ENCODE assay signal across 18 mouse cellular contexts in the genomic region with DNA sequence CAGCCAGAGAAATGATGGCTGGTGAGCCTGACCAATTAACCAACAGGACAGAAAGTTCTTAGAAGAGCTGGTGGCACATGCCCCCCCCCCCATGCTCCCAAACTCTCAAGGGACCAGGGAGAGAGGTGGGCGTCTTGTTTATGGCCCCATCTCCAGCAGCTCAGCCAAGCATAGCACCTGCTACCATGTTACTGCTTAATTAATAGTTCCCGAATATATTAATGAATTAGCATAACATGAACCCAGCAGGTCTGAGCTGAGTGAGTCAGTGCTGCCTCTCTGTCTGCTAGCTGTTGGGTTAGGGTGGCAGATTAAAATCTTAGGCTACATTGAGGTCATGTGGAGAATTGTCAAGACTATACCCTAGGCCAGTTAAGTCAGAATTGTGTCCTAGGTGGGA.
DNase-seq lines count a peak whose midpoint lies in the region; ATAC-seq and TF ChIP-seq lines count a peak whose summit lies in the region.
"Had no signal": no experiment of that assay in that cellular context is flagged by ENCODE, and none has a peak within 500 bp of the region (broad histone marks: within the 10 kb centered on the region; RNA-seq: fewer than 3 reads in every experiment).

No protein-coding gene starts in this region.

- no peak overlapping the region for H3K4me3 ChIP-seq in hindbrain, embryonic 11.5 days (ENCODE audit: low read depth, low read length)
- H3K4me3 ChIP-seq in hindbrain, postnatal 0 days (ENCODE audit: low read length) = no peak overlapping the region
- no peak overlapping the region for H3K4me3 ChIP-seq in midbrain, embryonic 12.5 days
- H3K4me3 ChIP-seq in midbrain, embryonic 10.5 days = no peak overlapping the region
- no peak overlapping the region for H3K4me3 ChIP-seq in neural tube, embryonic 12.5 days
- H3K4me3 ChIP-seq in neural tube, embryonic 13.5 days = no peak overlapping the region
- H3K4me3 ChIP-seq: embryonic facial prominence, embryonic 10.5 days; heart, adult 2 months; heart, embryonic 15.5 days; hindbrain, embryonic 13.5 days had no signal

- H3K4me2 ChIP-seq in hindbrain, embryonic 11.5 days (replicated peaks; ENCODE audit: low read depth, low read length) = no peak overlapping the region
- H3K4me2 ChIP-seq in hindbrain, postnatal 0 days (ENCODE audit: low read depth, low read length) = no peak overlapping the region
- no peak overlapping the region for H3K4me2 ChIP-seq in midbrain, embryonic 12.5 days (replicated peaks)
- no peak overlapping the region for H3K4me2 ChIP-seq in neural tube, embryonic 12.5 days (replicated peaks)
- H3K4me2 ChIP-seq in neural tube, embryonic 13.5 days = no peak overlapping the region
- H3K4me2 ChIP-seq: heart, embryonic 11.5 days; heart, embryonic 15.5 days; hindbrain, embryonic 13.5 days had no signal

- H3K9me3 ChIP-seq in hindbrain, embryonic 11.5 days (ENCODE audit: control insufficient read depth, low read length) = no peaks in the 10 kb centered on the region
- H3K9me3 ChIP-seq in hindbrain, postnatal 0 days (ENCODE audit: low read length) = no peaks in the 10 kb centered on the region; the same call in 1 of the 2 replicates
- peaks cover 4% of the 10 kb centered on the region; the same call in 1 of the 2 replicates for H3K9me3 ChIP-seq in midbrain, embryonic 12.5 days
- H3K9me3 ChIP-seq in midbrain, embryonic 10.5 days (replicated peaks) = peaks cover 11% of the 10 kb centered on the region; the same call in 1 of the 2 replicates
- peaks cover 7% of the 10 kb centered on the region; the same call in 1 of the 2 replicates for H3K9me3 ChIP-seq in neural tube, embryonic 12.5 days
- H3K9me3 ChIP-seq in neural tube, embryonic 13.5 days = peaks cover 4% of the 10 kb centered on the region; the same call in 1 of the 2 replicates
- H3K9me3 ChIP-seq: heart, embryonic 15.5 days had no signal

- ATAC-seq in hindbrain, embryonic 11.5 days (ENCODE audit: low FRiP score) = peak; percentile 69; the same call in 1 of the 2 replicates
- ATAC-seq in hindbrain, postnatal 0 days = no peak
- ATAC-seq in midbrain, embryonic 12.5 days (ENCODE audit: low FRiP score, low read depth) = 0 out of 2 replicates have a peak, but pooled peaks have one; percentile 65
- ATAC-seq in neural tube, embryonic 12.5 days (ENCODE audit: low FRiP score, low read depth) = peak; percentile 63; the same call in 1 of the 2 replicates
- ATAC-seq in neural tube, embryonic 13.5 days (ENCODE audit: low read depth) = peak; percentile 41; the same call in 1 of the 2 replicates

- H3K4me1 ChIP-seq in hindbrain, embryonic 11.5 days (replicated peaks; ENCODE audit: control insufficient read depth, insufficient read depth, low read length) = no peaks in the 10 kb centered on the region
- H3K4me1 ChIP-seq in hindbrain, postnatal 0 days (ENCODE audit: insufficient read depth, low read length) = no peaks in the 10 kb centered on the region
- H3K4me1 ChIP-seq in midbrain, embryonic 12.5 days = peaks cover 11% of the 10 kb centered on the region
- H3K4me1 ChIP-seq in midbrain, embryonic 10.5 days = peaks cover 4% of the 10 kb centered on the region
- peaks cover 10% of the 10 kb centered on the region for H3K4me1 ChIP-seq in neural tube, embryonic 12.5 days
- peaks cover 17% of the 10 kb centered on the region for H3K4me1 ChIP-seq in neural tube, embryonic 13.5 days (replicated peaks)

- 63% methylated on average over 2 of the region's 2 CpGs for WGBS in hindbrain, embryonic 11.5 days
- 49% methylated on average over 2 of the region's 2 CpGs for WGBS in hindbrain, postnatal 0 days
- 46% methylated on average over 2 of the region's 2 CpGs for WGBS in midbrain, embryonic 12.5 days
- 72% methylated on average over 2 of the region's 2 CpGs for WGBS in midbrain, embryonic 10.5 days
- 61% methylated on average over 2 of the region's 2 CpGs for WGBS in neural tube, embryonic 12.5 days
- 25% methylated on average over 2 of the region's 2 CpGs for WGBS in neural tube, embryonic 13.5 days

- DNase-seq in hindbrain, embryonic 11.5 days (ENCODE audit: low spot score) = no peak
- no peak for DNase-seq in hindbrain, postnatal 0 days (ENCODE audit: low spot score)
- DNase-seq in midbrain, embryonic 10.5 days (ENCODE audit: low spot score) = no peak
- no peak for DNase-seq in neural tube, embryonic 10.5 days (ENCODE audit: extremely low spot score, low spot score)
- no peak for DNase-seq in spleen, adult 12 weeks (ENCODE audit: low spot score)
- DNase-seq: adrenal gland, adult 2 months; adrenal gland, postnatal 25 days; cerebellum, adult 2 months; cerebellum, postnatal 10 days; gastrocnemius, postnatal 14 days; heart, adult 2 months had no signal

- H3K27ac ChIP-seq in hindbrain, embryonic 11.5 days (ENCODE audit: low read depth, low read length) = no peak overlapping the region
- no peak overlapping the region for H3K27ac ChIP-seq in hindbrain, postnatal 0 days
- no peak overlapping the region for H3K27ac ChIP-seq in midbrain, embryonic 12.5 days (replicated peaks)
- H3K27ac ChIP-seq in midbrain, embryonic 10.5 days (replicated peaks) = no peak overlapping the region
- H3K27ac ChIP-seq in neural tube, embryonic 12.5 days = no peak overlapping the region
- H3K27ac ChIP-seq in neural tube, embryonic 13.5 days (replicated peaks) = no peak overlapping the region
- H3K27ac ChIP-seq: embryonic facial prominence, embryonic 10.5 days; heart, adult 2 months; heart, embryonic 15.5 days; hindbrain, embryonic 13.5 days had no signal

- TF ChIP-seq CTCF in hindbrain, postnatal 0 days (IDR thresholded peaks at IDR 0.05; ENCODE audit: low read depth) = no peak

- no peaks in the 10 kb centered on the region for H3K27me3 ChIP-seq in hindbrain, embryonic 11.5 days (ENCODE audit: control insufficient read depth, insufficient read depth, low read length)
- no peaks in the 10 kb centered on the region for H3K27me3 ChIP-seq in hindbrain, postnatal 0 days (ENCODE audit: insufficient read depth, low read length)
- no peaks in the 10 kb centered on the region for H3K27me3 ChIP-seq in midbrain, embryonic 12.5 days
- no peaks in the 10 kb centered on the region for H3K27me3 ChIP-seq in midbrain, embryonic 10.5 days (ENCODE audit: low read depth, poor library complexity, severe bottlenecking)
- H3K27me3 ChIP-seq in neural tube, embryonic 12.5 days (replicated peaks) = no peaks in the 10 kb centered on the region
- H3K27me3 ChIP-seq in neural tube, embryonic 13.5 days = no peaks in the 10 kb centered on the region
- H3K27me3 ChIP-seq: heart, embryonic 15.5 days; hindbrain, embryonic 13.5 days had no signal

- H3K36me3 ChIP-seq in hindbrain, embryonic 11.5 days (ENCODE audit: control insufficient read depth, insufficient read depth, low read length) = no peaks in the 10 kb centered on the region
- no peaks in the 10 kb centered on the region for H3K36me3 ChIP-seq in hindbrain, postnatal 0 days (ENCODE audit: insufficient read depth, low read length)
- H3K36me3 ChIP-seq in midbrain, embryonic 12.5 days = no peaks in the 10 kb centered on the region
- no peaks in the 10 kb centered on the region for H3K36me3 ChIP-seq in midbrain, embryonic 10.5 days
- no peaks in the 10 kb centered on the region for H3K36me3 ChIP-seq in neural tube, embryonic 12.5 days
- H3K36me3 ChIP-seq in neural tube, embryonic 13.5 days = no peaks in the 10 kb centered on the region
- H3K36me3 ChIP-seq: embryonic facial prominence, embryonic 10.5 days; heart, embryonic 15.5 days; hindbrain, embryonic 13.5 days had no signal

- no peak overlapping the region for H3K9ac ChIP-seq in hindbrain, embryonic 11.5 days (ENCODE audit: low read depth, low read length)
- H3K9ac ChIP-seq in hindbrain, postnatal 0 days (replicated peaks; ENCODE audit: low read length) = no peak overlapping the region
- no peak overlapping the region for H3K9ac ChIP-seq in midbrain, embryonic 12.5 days (replicated peaks)
- no peak overlapping the region for H3K9ac ChIP-seq in neural tube, embryonic 12.5 days
- no peak overlapping the region for H3K9ac ChIP-seq in neural tube, embryonic 13.5 days
- H3K9ac ChIP-seq: heart, embryonic 15.5 days had no signal
